Mouse (Mus musculus) lung, postnatal 10 days (tissue): Measurements from ENCODE around the gene Lbhd2.

Experiments
- DNase-seq: peaks from one replicate; pipeline ENCODE4 v3.0.0; 2021

The Lbhd2 gene

GRCm38 (mm10) chr12:111406622-111407021, at the start of gene Lbhd2:
Lbhd2 (plus strand) TSS chr12:111406809.
- DNase-seq, result no peak

GRCm38 (mm10) chr12:111360671-111361070, 45.9 kb upstream of the Lbhd2 start:
- no peak for DNase-seq

GRCm38 (mm10) chr12:111361319-111362098, 45.1 kb upstream of the Lbhd2 start:
- no peak for DNase-seq

GRCm38 (mm10) chr12:111364234-111364633, 42.4 kb upstream of the Lbhd2 start:
- DNase-seq, result no peak

GRCm38 (mm10) chr12:111367065-111367464, 39.5 kb upstream of the Lbhd2 start:
- DNase-seq, result no peak

- no peak for DNase-seq
These were observed 36.4 kb upstream of the Lbhd2 start for GRCm38 (mm10) chr12:111370249-111370648.

GRCm38 (mm10) chr12:111371905-111372304, 34.7 kb upstream of the Lbhd2 start:
- DNase-seq, result no peak

GRCm38 (mm10) chr12:111373411-111373810, 33.2 kb upstream of the Lbhd2 start:
- DNase-seq, result no peak

- no peak for DNase-seq
These were observed 31.9 kb upstream of the Lbhd2 start for GRCm38 (mm10) chr12:111374727-111375126.

GRCm38 (mm10) chr12:111375559-111375958, 31.1 kb upstream of the Lbhd2 start:
- no peak for DNase-seq

GRCm38 (mm10) chr12:111376053-111376452, 30.6 kb upstream of the Lbhd2 start:
- no peak for DNase-seq

- DNase-seq, result peak; percentile 88
These were observed 29.7 kb upstream of the Lbhd2 start for GRCm38 (mm10) chr12:111376826-111377331.

GRCm38 (mm10) chr12:111377376-111377973, 29.1 kb upstream of the Lbhd2 start, which contains the start of gene Cdc42bpb:
Cdc42bpb (minus strand) TSS chr12:111377718.
- peak; percentile 96 for DNase-seq

- DNase-seq, result peak; percentile 60
These were observed 28.6 kb upstream of the Lbhd2 start for GRCm38 (mm10) chr12:111377986-111378490.

GRCm38 (mm10) chr12:111378812-111379211, 27.8 kb upstream of the Lbhd2 start:
- no peak for DNase-seq

GRCm38 (mm10) chr12:111385883-111386641, 20.5 kb upstream of the Lbhd2 start:
- no peak for DNase-seq

GRCm38 (mm10) chr12:111386642-111387120, 19.9 kb upstream of the Lbhd2 start:
- peak; percentile 88 for DNase-seq

GRCm38 (mm10) chr12:111387146-111387545, 19.5 kb upstream of the Lbhd2 start:
- peak; percentile 29 for DNase-seq

- DNase-seq, result no peak
These were observed 12.6 kb upstream of the Lbhd2 start for GRCm38 (mm10) chr12:111394008-111394407.

- no peak for DNase-seq
These were observed 9.6 kb upstream of the Lbhd2 start for GRCm38 (mm10) chr12:111396997-111397396.

- peak; percentile 86 for DNase-seq
These were observed 5.0 kb upstream of the Lbhd2 start for GRCm38 (mm10) chr12:111401454-111402184.

- no peak for DNase-seq
These were observed 1.7 kb upstream of the Lbhd2 start for GRCm38 (mm10) chr12:111404880-111405279.
